Mouse (Mus musculus) hindbrain, embryonic 10.5 days (tissue): Measurements from ENCODE around the gene Fmnl3. TPM values are rescaled to one million over a fixed set of nuclear protein-coding genes. Genes with fewer than 3 reads are reported as not detected.

Experiments used
- DNase-seq: peaks from one replicate; pipeline ENCODE4 v3.0.0-alpha.2; 2017; ENCODE audit warnings: low spot score
- H3K27ac ChIP-seq: fragments of 300-500 bp; sonication (generic); 2 replicates; pipeline ENCODE4 v1.5.1; 2016; ENCODE audit warnings: mild to moderate bottlenecking, moderate library complexity
- H3K27me3 ChIP-seq: fragments of 300-500 bp; sonication (generic); 2 replicates; pipeline ENCODE4 v1.6.1; 2016; ENCODE audit warnings: mild to moderate bottlenecking; ENCODE audit not compliant: poor library complexity, insufficient read depth, severe bottlenecking
- H3K36me3 ChIP-seq: fragments of 300-500 bp; sonication (generic); 2 replicates; pipeline ENCODE4 v1.6.1; 2016; ENCODE audit warnings: mild to moderate bottlenecking, moderate library complexity
- H3K4me1 ChIP-seq: fragments of 300-500 bp; sonication (generic); replicated peaks from 2 replicates; pipeline ENCODE4 v1.6.1; 2016; ENCODE audit warnings: mild to moderate bottlenecking
- H3K4me3 ChIP-seq: fragments of 300-500 bp; sonication (generic); 2 replicates; pipeline ENCODE4 v1.5.1; 2016; ENCODE audit warnings: mild to moderate bottlenecking, moderate library complexity
- H3K9me3 ChIP-seq: fragments of 300-500 bp; sonication (generic); 2 replicates; pipeline ENCODE4 v1.6.1; 2016; ENCODE audit warnings: mild to moderate bottlenecking, moderate library complexity
- WGBS: fragments of 180-500 bp; shearing (Covaris S2); methylation state at CpG from one replicate; pipeline ENCODE4 v1.1.7; 2016; 5-methylcytosine and 5-hydroxymethylcytosine counted together
- polyA plus RNA-seq: library from polyadenylated mRNA; unstranded; fragments of >200 nt; fragmentation: Nextera tagmentation; extraction: Ambion mirVana; gene quantifications from 2 replicates; pipeline ENCODE4 v1.2.1, GENCODE M21; 2016

Gene Fmnl3
- polyA plus RNA-seq, 1 experiment from 2014 or later: 10.7 TPM

- Histone ChIP-seq H3K27me3 (no peaks in the 10 kb centered on the region), H3K4me3 (no peak overlapping the region), H3K27ac (no peak overlapping the region; the same call in 1 of the 2 replicates), H3K4me1 (peaks cover 11% of the 10 kb centered on the region), H3K36me3 (no peaks in the 10 kb centered on the region), H3K9me3 (no peaks in the 10 kb centered on the region)
- DNase-seq: no peak
- WGBS: 47% methylated on average over 8 of the region's 8 CpGs
These were observed 85.1 kb downstream of the Fmnl3 start for GRCm38 (mm10) chr15:99285189-99285535.

GRCm38 (mm10) chr15:99284527-99285188 lies 85.6 kb downstream of the Fmnl3 start:
- Histone ChIP-seq H3K27me3 (no peaks in the 10 kb centered on the region), H3K36me3 (no peaks in the 10 kb centered on the region), H3K4me1 (peaks cover 11% of the 10 kb centered on the region), H3K27ac (no peak overlapping the region; the same call in 1 of the 2 replicates), H3K4me3 (no peak overlapping the region), H3K9me3 (no peaks in the 10 kb centered on the region)
- DNase-seq: no peak
- 53% methylated on average over 14 of the region's 14 CpGs for WGBS

GRCm38 (mm10) chr15:99283456-99283855 lies 86.8 kb downstream of the Fmnl3 start:
- Histone ChIP-seq H3K9me3 (no peaks in the 10 kb centered on the region), H3K27me3 (no peaks in the 10 kb centered on the region), H3K4me1 (peaks cover 11% of the 10 kb centered on the region), H3K27ac (no peak overlapping the region), H3K4me3 (no peak overlapping the region), H3K36me3 (no peaks in the 10 kb centered on the region)
- no peak for DNase-seq
- WGBS: 70% methylated on average over 10 of the region's 10 CpGs

GRCm38 (mm10) chr15:99278271-99278670 lies 92.0 kb downstream of the Fmnl3 start:
- Histone ChIP-seq H3K4me1 (0 out of 2 replicates have a peak, but pooled peaks cover 6% of the 10 kb centered on the region), H3K36me3 (no peaks in the 10 kb centered on the region), H3K27me3 (no peaks in the 10 kb centered on the region), H3K27ac (no peak overlapping the region), H3K9me3 (no peaks in the 10 kb centered on the region), H3K4me3 (no peak overlapping the region)
- 91% methylated on average over 7 of the region's 7 CpGs for WGBS
- no peak for DNase-seq

- Histone ChIP-seq H3K4me1 (peaks cover 15% of the 10 kb centered on the region), H3K4me3 (no peak overlapping the region), H3K27ac (no peak overlapping the region), H3K27me3 (no peaks in the 10 kb centered on the region), H3K9me3 (no peaks in the 10 kb centered on the region), H3K36me3 (no peaks in the 10 kb centered on the region)
- WGBS: 79% methylated on average over 8 of the region's 8 CpGs
- no peak for DNase-seq
These were observed 94.2 kb downstream of the Fmnl3 start for GRCm38 (mm10) chr15:99276095-99276494.

Other genes with a start within 250 kb of the Fmnl3 start
- 58.4 and 62.6 TPM in 2 replicates for gene Spats2, start 244.6 kb downstream of the Fmnl3 start, polyA plus RNA-seq
- 0.04 and 0.12 TPM in 2 replicates for gene Kcnh3, start 145.6 kb downstream of the Fmnl3 start, polyA plus RNA-seq
- gene Mcrs1, start 118.5 kb downstream of the Fmnl3 start, polyA plus RNA-seq: 194 and 213 TPM in 2 replicates
- gene Prpf40b, start 75.4 kb downstream of the Fmnl3 start, polyA plus RNA-seq: 61.1 and 63.3 TPM in 2 replicates
- gene Fam186b, start 74.6 kb downstream of the Fmnl3 start, polyA plus RNA-seq: 0.20 and 0.27 TPM in 2 replicates
- 283 and 284 TPM in 2 replicates for gene Tmbim6, start 22.4 kb upstream of the Fmnl3 start, polyA plus RNA-seq
- 13.5 and 15.8 TPM in 2 replicates for gene Nckap5l, start 87.3 kb upstream of the Fmnl3 start, polyA plus RNA-seq
- gene Bcdin3d, start 104.2 kb upstream of the Fmnl3 start, polyA plus RNA-seq: 19.3 and 20.2 TPM in 2 replicates
- 0.63 and 1.1 TPM in 2 replicates for gene Faim2, start 157.7 kb upstream of the Fmnl3 start, polyA plus RNA-seq
- not detected in 2 replicates for gene Aqp2, start 208.6 kb upstream of the Fmnl3 start, polyA plus RNA-seq
- gene Aqp5, start 220.3 kb upstream of the Fmnl3 start, polyA plus RNA-seq: 0.46 and 1.6 TPM in 2 replicates
- 0.35 and 0.90 TPM in 2 replicates for gene Aqp6, start 230.9 kb upstream of the Fmnl3 start, polyA plus RNA-seq